Mouse (Mus musculus) adrenal gland, adult 8-10 months (tissue): ENCODE data around the gene Fgfr2. TPM values are rescaled to one million over a fixed set of nuclear protein-coding genes. Genes with fewer than 3 reads are reported as not detected.

ENCODE experiments used
- DNase-seq: peaks from one replicate; pipeline ENCODE4 v3.0.0; 2022
- total RNA-seq, 4 experiments: library from RNA; stranded (reverse); gene quantifications; 2 replicates each; pipeline ENCODE4 v1.2.4; 2022

Gene Fgfr2
- total RNA-seq, 4 experiments from 2014 or later: 193 to 471 (median 262) TPM

DNA sequence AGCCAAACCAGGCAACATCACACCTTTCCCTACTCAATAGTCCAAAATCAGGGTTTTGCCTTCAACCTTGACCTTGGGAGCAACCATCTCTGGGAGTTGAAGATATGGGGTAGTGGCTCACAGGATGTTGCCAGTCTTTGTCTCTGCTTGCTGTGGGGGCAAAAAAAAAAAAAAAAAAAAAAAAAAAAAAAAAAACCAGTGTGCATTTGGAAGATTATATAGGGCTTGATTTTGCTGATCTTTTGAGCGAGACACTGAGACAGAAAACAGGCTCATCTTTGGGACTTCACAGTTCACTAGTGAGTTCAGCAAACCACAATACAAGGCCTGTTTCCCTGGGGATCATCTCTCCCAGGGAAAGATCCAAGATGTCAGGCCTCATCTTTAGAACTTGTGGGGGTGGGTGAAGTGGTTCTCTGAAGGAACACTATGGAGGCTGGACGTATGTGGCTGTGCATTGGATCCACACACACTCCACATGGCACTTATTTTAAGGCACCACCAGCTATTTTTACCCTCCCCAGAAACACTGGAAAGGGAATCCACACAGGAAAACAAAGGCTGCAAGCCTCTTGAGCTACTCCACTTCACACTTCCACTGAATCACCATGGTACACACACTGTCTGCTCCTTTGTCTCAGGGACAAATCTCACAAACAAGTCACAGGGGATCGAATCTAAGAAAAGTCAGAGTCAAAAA is 83.4 kb downstream of the Fgfr2 start:
- DNase-seq: no peak

GRCm38 (mm10) chr7:133037618-133038017 is 85.5 kb downstream of the Fgfr2 start:
- DNase-seq: no peak

DNA sequence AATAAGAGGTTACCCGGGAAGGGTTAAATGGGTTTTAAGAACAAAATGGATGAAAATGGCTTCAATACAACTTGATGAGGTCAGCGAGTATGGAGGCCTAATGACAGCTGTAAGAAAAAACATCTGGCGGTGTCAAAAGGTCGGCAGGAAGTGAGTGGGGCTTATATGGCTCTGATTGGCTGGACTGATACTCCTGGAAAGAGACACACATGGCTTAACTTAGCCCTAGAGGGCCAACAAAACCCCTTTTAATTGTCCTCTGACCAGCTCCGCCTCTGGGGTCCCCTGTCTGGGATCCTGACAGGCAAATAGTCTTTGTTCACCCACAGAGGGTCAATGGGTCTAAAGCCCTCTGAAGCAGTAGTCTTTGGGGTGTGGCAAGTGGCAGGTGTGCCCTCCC is 85.9 kb downstream of the Fgfr2 start:
- DNase-seq: no peak

GRCm38 (mm10) chr7:133035901-133036300 is 87.2 kb downstream of the Fgfr2 start:
- no peak for DNase-seq

DNA sequence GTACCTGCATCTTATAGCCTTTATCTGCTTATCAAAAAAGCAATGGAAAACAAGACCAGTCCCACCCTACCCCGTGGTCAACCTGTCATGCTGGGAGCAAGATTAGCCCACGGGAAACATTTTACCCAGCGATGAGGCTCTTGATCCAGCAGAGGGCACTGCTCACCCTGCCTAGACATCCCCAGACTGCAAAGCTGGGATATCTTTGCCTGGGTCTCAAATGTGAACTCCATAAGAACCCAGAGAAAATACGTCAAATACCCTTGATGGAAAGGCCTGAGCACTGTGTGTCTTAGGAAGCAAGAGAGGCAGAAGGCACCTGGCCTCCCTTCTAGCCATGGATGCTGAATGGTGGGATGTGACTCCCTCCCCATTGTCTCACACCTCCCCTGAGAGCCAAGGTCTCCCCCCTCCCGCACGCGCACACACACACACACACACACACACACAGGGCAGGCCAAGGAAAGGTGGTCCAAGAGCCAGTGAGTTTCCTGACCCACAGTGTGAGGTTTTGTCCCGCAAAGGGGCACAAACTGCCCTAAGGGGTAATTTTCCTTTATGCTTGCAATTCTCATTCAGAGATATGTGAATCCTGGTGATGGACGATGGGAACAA is 90.5 kb downstream of the Fgfr2 start:
- DNase-seq: no peak

GRCm38 (mm10) chr7:133029496-133030047 is 93.6 kb downstream of the Fgfr2 start:
- DNase-seq: no peak

- DNase-seq: no peak
Measured at GRCm38 (mm10) chr7:133029004-133029403, 94.1 kb downstream of the Fgfr2 start.

DNA sequence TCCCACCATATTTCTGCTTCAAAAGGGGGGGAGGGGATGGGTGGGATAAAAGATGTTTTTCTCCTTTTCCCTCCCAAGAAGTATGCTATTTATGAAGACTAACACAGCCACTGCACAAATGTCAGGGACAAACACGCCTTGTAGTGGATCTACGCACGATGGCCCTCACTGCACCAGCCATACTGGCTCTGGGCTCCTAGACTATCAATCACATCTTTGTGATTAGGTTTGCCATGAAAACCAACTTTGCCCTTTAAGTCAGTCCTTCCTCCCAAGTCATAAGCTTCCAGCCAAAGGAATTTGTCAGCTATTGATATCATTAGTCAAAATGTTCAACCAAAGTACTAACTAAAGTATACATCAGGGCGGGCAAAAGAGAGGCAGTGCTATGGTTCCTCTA is 95.2 kb downstream of the Fgfr2 start:
- DNase-seq: no peak

- DNase-seq: no peak
Measured at GRCm38 (mm10) chr7:133024694-133025093, 98.5 kb downstream of the Fgfr2 start.

- no peak for DNase-seq
Measured at GRCm38 (mm10) chr7:133019481-133020020, 103.6 kb downstream of the Fgfr2 start.

DNA sequence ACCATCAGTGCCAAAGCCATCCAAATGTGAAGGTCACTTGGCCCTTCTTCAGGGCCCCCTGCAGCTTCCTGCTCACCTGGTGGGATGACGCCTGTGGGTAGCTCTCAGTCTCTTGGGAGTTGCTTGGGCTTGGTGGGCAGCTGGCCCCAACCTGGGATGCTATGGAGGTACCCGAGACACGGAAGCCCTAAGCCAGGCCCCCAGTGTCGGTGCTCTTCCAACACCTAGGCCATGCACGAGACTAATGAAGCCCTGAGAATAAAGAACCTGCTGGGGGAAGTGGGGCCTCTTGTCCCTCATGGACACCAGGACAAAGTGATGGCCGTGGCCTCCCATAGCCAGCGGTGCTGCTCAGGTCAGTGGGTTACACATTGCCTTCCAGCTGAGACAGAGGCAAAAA is 104.2 kb downstream of the Fgfr2 start:
- DNase-seq: no peak

- DNase-seq: no peak
Measured at GRCm38 (mm10) chr7:133015416-133016070, 107.6 kb downstream of the Fgfr2 start.

DNA sequence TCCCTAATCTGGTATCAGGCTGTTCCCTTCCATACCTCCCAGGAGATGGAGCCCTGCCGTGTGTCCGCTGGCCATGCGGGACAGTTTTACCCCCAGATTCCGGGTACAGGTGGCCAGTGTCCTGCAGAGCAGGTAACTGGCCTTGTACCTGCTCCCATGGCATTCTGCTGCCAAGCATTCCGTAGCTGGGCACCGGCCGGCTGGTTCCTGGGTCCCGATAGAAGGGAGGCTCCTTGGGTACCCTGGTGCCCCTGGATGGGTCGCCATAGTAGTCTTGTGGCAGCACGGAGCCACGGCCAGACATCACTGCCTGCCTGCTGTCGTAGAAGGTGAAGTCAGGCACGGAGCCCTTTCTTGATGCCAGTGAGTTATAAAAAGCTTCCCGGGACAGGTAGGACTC is 108.5 kb downstream of the Fgfr2 start:
- DNase-seq: no peak

- DNase-seq: no peak
Measured at GRCm38 (mm10) chr7:133013923-133014322, 109.2 kb downstream of the Fgfr2 start.

GRCm38 (mm10) chr7:133012637-133013366 is 110.3 kb downstream of the Fgfr2 start:
- no peak for DNase-seq

GRCm38 (mm10) chr7:133011611-133012010 is 111.5 kb downstream of the Fgfr2 start:
- no peak for DNase-seq

DNA sequence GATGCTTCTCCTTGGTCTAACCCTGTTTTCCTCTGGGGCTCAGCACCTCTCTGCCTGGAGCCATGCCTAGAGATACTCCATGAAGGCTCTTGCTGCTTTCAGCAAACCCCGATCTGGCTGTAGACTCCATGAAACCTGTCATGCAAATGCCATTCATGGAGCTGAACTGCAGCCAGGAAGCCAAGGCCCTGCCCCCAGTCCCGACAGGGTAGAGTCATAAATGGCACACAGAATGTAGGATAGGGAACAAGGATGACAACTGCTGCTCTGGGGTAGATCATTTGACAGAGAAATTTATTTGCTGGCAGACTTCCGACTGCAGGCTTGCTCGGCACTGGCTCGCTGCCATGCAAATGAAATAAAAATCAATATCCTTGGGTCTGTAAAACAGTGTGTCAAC is 112.0 kb downstream of the Fgfr2 start:
- peak; percentile 59 for DNase-seq

DNA sequence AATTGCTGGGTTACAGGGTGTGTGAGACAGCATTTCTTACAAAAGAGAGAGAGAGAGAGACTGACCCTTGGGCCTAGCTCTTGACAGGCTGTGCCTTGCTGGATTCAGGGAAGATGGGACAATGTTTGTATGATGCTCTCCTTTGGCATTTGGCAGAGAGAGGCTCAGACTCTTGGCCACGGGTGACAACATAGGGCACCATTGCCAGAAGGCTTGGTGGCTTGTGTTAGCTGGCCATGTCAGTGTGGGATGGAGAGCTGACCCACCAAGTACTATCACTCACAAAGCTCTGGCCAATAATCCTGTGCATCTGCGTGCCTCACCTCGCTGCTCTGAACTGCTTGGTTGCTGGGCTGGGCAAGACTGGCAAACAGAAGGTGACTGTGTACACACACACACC is 112.7 kb downstream of the Fgfr2 start:
- no peak for DNase-seq

- no peak for DNase-seq
Measured at GRCm38 (mm10) chr7:133009676-133010075, 113.5 kb downstream of the Fgfr2 start.

GRCm38 (mm10) chr7:133008663-133009062 is 114.5 kb downstream of the Fgfr2 start:
- DNase-seq: no peak

- peak; percentile 92 for DNase-seq
Measured at GRCm38 (mm10) chr7:133007343-133007742, 115.8 kb downstream of the Fgfr2 start.

DNA sequence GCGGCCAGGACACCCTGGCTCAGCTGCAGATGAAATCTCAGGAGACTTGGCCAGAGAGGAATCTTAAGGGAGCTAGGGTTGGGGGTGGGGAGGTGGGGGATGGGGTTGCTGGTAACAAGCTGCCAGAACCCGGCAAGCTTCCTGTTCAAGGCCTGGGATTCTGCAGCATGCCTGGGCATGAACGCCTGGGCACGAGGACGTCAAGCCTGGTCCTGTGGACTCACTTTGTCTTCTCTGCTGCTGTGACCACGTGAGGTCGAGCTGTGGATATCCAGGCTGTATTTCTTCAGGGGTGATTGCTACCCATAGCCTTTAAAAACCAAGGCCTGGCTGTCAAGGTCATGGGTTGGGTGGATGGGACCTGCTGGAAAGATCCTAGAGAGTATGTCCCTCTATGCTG is 117.4 kb downstream of the Fgfr2 start:
- peak; percentile 50 for DNase-seq

GRCm38 (mm10) chr7:133003421-133003820 is 119.7 kb downstream of the Fgfr2 start:
- DNase-seq: peak; percentile 70
